ENCODE assay signal across 27 mouse cellular contexts in genomic region chr1:31138387-31138786, GRCm38 (mm10). TPM values are rescaled to one million over a fixed set of nuclear protein-coding genes. Genes with fewer than 3 reads are reported as not detected.
"Had no signal": no experiment of that assay in that cellular context is flagged by ENCODE, and none has a peak within 500 bp of the region (broad histone marks: within the 10 kb centered on the region; RNA-seq: fewer than 3 reads in every experiment).

No protein-coding gene starts in this region.

- DNase-seq: liver, postnatal 0 days; lung, adult 2 months; lung, postnatal 14 days; lung, postnatal 36 days; midbrain, embryonic 14.5 days; retina, postnatal 1 day; right cerebral cortex, adult 18-20 months; right cerebral cortex, postnatal 25 days; right cerebral cortex, postnatal 4 days; thymus, adult 18-20 months; thymus, postnatal 14 days; thymus, postnatal 36 days had no signal

- H3K9me3 ChIP-seq: lung, embryonic 15.5 days; midbrain, embryonic 10.5 days; midbrain, embryonic 12.5 days; neural tube, embryonic 13.5 days; neural tube, embryonic 15.5 days; stomach, embryonic 15.5 days had no signal

- H3K4me2 ChIP-seq: lung, embryonic 15.5 days; midbrain, embryonic 12.5 days; neural tube, embryonic 13.5 days; neural tube, embryonic 15.5 days; stomach, embryonic 15.5 days had no signal

- H3K36me3 ChIP-seq: lung, embryonic 15.5 days; midbrain, embryonic 10.5 days; midbrain, embryonic 12.5 days; neural tube, embryonic 13.5 days; neural tube, embryonic 15.5 days; stomach, embryonic 15.5 days had no signal

- H3K4me3 ChIP-seq: lung, embryonic 15.5 days; midbrain, embryonic 10.5 days; midbrain, embryonic 12.5 days; myocyte; neural tube, embryonic 13.5 days; neural tube, embryonic 15.5 days; stomach, embryonic 15.5 days had no signal

- H3K27ac ChIP-seq: lung, embryonic 15.5 days; macrophage; midbrain, embryonic 10.5 days; midbrain, embryonic 12.5 days; neural tube, embryonic 13.5 days; neural tube, embryonic 15.5 days; stomach, embryonic 15.5 days had no signal

- H3K4me1 ChIP-seq: midbrain, embryonic 10.5 days; midbrain, embryonic 12.5 days; neural tube, embryonic 13.5 days; neural tube, embryonic 15.5 days had no signal

- H3K27me3 ChIP-seq: lung, embryonic 15.5 days; midbrain, embryonic 12.5 days; neural tube, embryonic 13.5 days; neural tube, embryonic 15.5 days; stomach, embryonic 15.5 days had no signal

- H3K9ac ChIP-seq: liver, postnatal 0 days; lung, embryonic 15.5 days; midbrain, embryonic 12.5 days; neural tube, embryonic 13.5 days; neural tube, embryonic 15.5 days; stomach, embryonic 15.5 days had no signal

- ATAC-seq: liver, postnatal 0 days; lung, postnatal 0 days; midbrain, embryonic 16.5 days had no signal

RNA-seq across cellular contexts. Expression of gene Lgsn, which starts 37.8 kb away (rescaled TPM):
- total RNA-seq: megakaryocyte, adult 5-6 weeks; megakaryocyte-erythroid progenitor cell, adult 5-6 weeks had no signal
- polyA plus RNA-seq: liver, postnatal 0 days; lung, embryonic 15.5 days; lung, postnatal 0 days; macrophage; midbrain, embryonic 10.5 days; midbrain, embryonic 12.5 days; midbrain, embryonic 14.5 days; midbrain, embryonic 16.5 days; myocyte; neural tube, embryonic 11.5 days; neural tube, embryonic 13.5 days; spleen, adult 2 months; stomach, embryonic 15.5 days; thymus, postnatal 0 days had no signal
